ENCODE assay signal across 17 mouse cellular contexts in the genomic region with DNA sequence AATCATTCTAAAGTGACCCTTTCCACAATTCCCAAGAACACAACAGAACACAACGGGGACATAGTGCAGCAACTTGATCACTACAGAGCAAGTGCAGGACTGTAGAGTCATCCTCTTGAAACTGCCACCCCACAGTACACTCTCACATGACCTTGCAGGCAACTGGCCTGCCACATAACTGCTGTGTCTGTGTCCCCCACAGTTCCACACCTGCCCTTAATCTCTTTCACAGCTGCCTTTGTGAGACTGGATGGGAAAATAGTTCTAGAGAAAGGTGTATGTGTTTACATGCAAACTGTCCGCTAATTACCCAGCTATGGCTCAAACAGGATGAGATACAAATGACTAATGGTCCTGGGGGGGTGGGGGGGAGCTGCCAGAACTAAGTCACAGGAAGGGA.
A peak's percentile ranks its signal among the peaks of the same experiment; 100 is the strongest.
DNase-seq lines count a peak whose midpoint lies in the region; ATAC-seq and TF ChIP-seq lines count a peak whose summit lies in the region.
"Had no signal": no experiment of that assay in that cellular context is flagged by ENCODE, and none has a peak within 500 bp of the region (broad histone marks: within the 10 kb centered on the region; RNA-seq: fewer than 3 reads in every experiment).

No protein-coding gene starts in this region.

- no peak overlapping the region for H3K4me2 ChIP-seq in heart, embryonic 11.5 days
- no peak overlapping the region for H3K4me2 ChIP-seq in lung, embryonic 16.5 days (ENCODE audit: low read depth, low read length)
- H3K4me2 ChIP-seq: neural tube, embryonic 12.5 days had no signal

- no peak overlapping the region for H3K4me3 ChIP-seq in heart, embryonic 11.5 days (ENCODE audit: low read depth, low read length)
- H3K4me3 ChIP-seq in lung, embryonic 16.5 days (ENCODE audit: low read length) = no peak overlapping the region
- no peak overlapping the region for H3K4me3 ChIP-seq in ES-E14 (ENCODE audit: insufficient read depth in 1 of 2, low read depth in 1 of 2, low read length in 2 of 2, poor library complexity in 1 of 2, severe bottlenecking in 1 of 2)
- H3K4me3 ChIP-seq in embryonic facial prominence, embryonic 10.5 days = no peak overlapping the region
- H3K4me3 ChIP-seq: heart, embryonic 13.5 days; neural tube, embryonic 12.5 days had no signal

- peaks cover 25% of the 10 kb centered on the region for H3K4me1 ChIP-seq in heart, embryonic 11.5 days (ENCODE audit: control insufficient read depth, insufficient read depth, low read length)
- H3K4me1 ChIP-seq in lung, embryonic 16.5 days (replicated peaks; ENCODE audit: control insufficient read depth, insufficient read depth, low read length) = peaks cover 28% of the 10 kb centered on the region
- peaks cover 0 to 8% of the 10 kb centered on the region in 2 experiments; a peak in 1 of 4 replicates for H3K4me1 ChIP-seq in ES-E14 (ENCODE audit: control insufficient read depth in 2 of 2, insufficient read depth in 2 of 2, low read length in 2 of 2, poor library complexity in 1 of 2)
- peaks cover 31% of the 10 kb centered on the region for H3K4me1 ChIP-seq in embryonic facial prominence, embryonic 10.5 days

- in situ Hi-C loops in ES-E14 (cut with MboI; ENCODE audit: low sequenced_read_pairs in 2 of 2, unreplicated experiment in 2 of 2) = no loop called here

- 45% methylated on average over 2 of the region's 2 CpGs for WGBS in heart, embryonic 11.5 days (ENCODE audit: insufficient replicate concordance)
- 68% methylated on average over 2 of the region's 2 CpGs for WGBS in lung, embryonic 16.5 days
- 60% methylated on average over 2 of the region's 2 CpGs for WGBS in embryonic facial prominence, embryonic 10.5 days

- peak; percentile 91 for DNase-seq in heart, adult 11 months
- no peak for DNase-seq in lung, postnatal 36 days
- DNase-seq in ES-E14 (ENCODE audit: low read depth, low spot score) = no peak
- DNase-seq in embryonic facial prominence, embryonic 10.5 days (ENCODE audit: low spot score) = no peak
- no peak for DNase-seq in urinary bladder, adult 18-20 months (ENCODE audit: low spot score in 2 of 2)
- DNase-seq: adrenal gland, adult 8-10 months; cerebellum, adult 9-10 months; gastrocnemius, postnatal 14 days; kidney, adult 18-20 months; kidney, postnatal 36 days had no signal

- H3K27ac ChIP-seq in heart, embryonic 11.5 days (ENCODE audit: low read depth, low read length) = no peak overlapping the region
- H3K27ac ChIP-seq in lung, embryonic 16.5 days (ENCODE audit: low read length) = peak overlapping the region; percentile 56; the same call in 1 of the 2 replicates
- no peak overlapping the region for H3K27ac ChIP-seq in ES-E14 (ENCODE audit: insufficient read depth, low read depth, low read length, poor library complexity, severe bottlenecking)
- H3K27ac ChIP-seq in embryonic facial prominence, embryonic 10.5 days (replicated peaks) = 0 out of 2 replicates have a peak overlapping the region, but pooled peaks have one; percentile 66
- H3K27ac ChIP-seq: liver, embryonic 14.5 days; neural tube, embryonic 12.5 days had no signal

- ATAC-seq in heart, embryonic 11.5 days (replicated peaks; ENCODE audit: insufficient number of reproducible peaks, low FRiP score, low TSS enrichment) = no peak
- ATAC-seq in lung, embryonic 16.5 days (ENCODE audit: low read depth) = no peak
- ATAC-seq: CD4-positive, CD25-positive, alpha-beta regulatory T cell, adult 4 months had no signal

- H3K9me3 ChIP-seq in heart, embryonic 11.5 days (replicated peaks; ENCODE audit: control insufficient read depth, low read length) = no peaks in the 10 kb centered on the region
- H3K9me3 ChIP-seq in lung, embryonic 16.5 days (ENCODE audit: control insufficient read depth, low read length) = no peaks in the 10 kb centered on the region
- H3K9me3 ChIP-seq in ES-E14 (ENCODE audit: control insufficient read depth, insufficient read depth, low read depth, low read length) = no peaks in the 10 kb centered on the region
- H3K9me3 ChIP-seq in embryonic facial prominence, embryonic 10.5 days = no peaks in the 10 kb centered on the region
- H3K9me3 ChIP-seq: heart, embryonic 13.5 days; neural tube, embryonic 12.5 days had no signal

- H3K9ac ChIP-seq in heart, embryonic 11.5 days (ENCODE audit: low read depth, low read length) = no peak overlapping the region
- no peak overlapping the region for H3K9ac ChIP-seq in lung, embryonic 16.5 days (ENCODE audit: low read length)
- no peak overlapping the region for H3K9ac ChIP-seq in ES-E14 (ENCODE audit: insufficient read depth, low read depth, low read length, poor library complexity, severe bottlenecking)
- H3K9ac ChIP-seq: liver, embryonic 14.5 days; neural tube, embryonic 12.5 days had no signal

- H3K27me3 ChIP-seq in heart, embryonic 11.5 days (ENCODE audit: control insufficient read depth, insufficient read depth, low read length) = no peaks in the 10 kb centered on the region
- no peaks in the 10 kb centered on the region for H3K27me3 ChIP-seq in lung, embryonic 16.5 days (ENCODE audit: control insufficient read depth, insufficient read depth, low read depth, low read length)
- H3K27me3 ChIP-seq in embryonic facial prominence, embryonic 10.5 days (replicated peaks; ENCODE audit: low read depth, poor library complexity, severe bottlenecking) = no peaks in the 10 kb centered on the region
- H3K27me3 ChIP-seq: heart, embryonic 13.5 days; neural tube, embryonic 12.5 days; Patski had no signal

- no peaks in the 10 kb centered on the region for H3K36me3 ChIP-seq in heart, embryonic 11.5 days (ENCODE audit: control insufficient read depth, insufficient read depth, low read length)
- H3K36me3 ChIP-seq in lung, embryonic 16.5 days (ENCODE audit: control insufficient read depth, insufficient read depth, low read length) = no peaks in the 10 kb centered on the region
- H3K36me3 ChIP-seq in ES-E14 (ENCODE audit: control insufficient read depth, insufficient read depth, low read length, poor library complexity, severe bottlenecking) = no peaks in the 10 kb centered on the region
- no peaks in the 10 kb centered on the region for H3K36me3 ChIP-seq in embryonic facial prominence, embryonic 10.5 days (replicated peaks)
- H3K36me3 ChIP-seq: heart, embryonic 13.5 days; neural tube, embryonic 12.5 days had no signal

TF ChIP-seq in ES-E14, 5 proteins besides CTCF, POLR2A, EP300 and RAD21:
- TF ChIP-seq HCFC1 (IDR thresholded peaks at IDR 0.05; ENCODE audit: borderline replicate concordance, insufficient read depth, low read length) = no peak
- TF ChIP-seq MAFK (IDR thresholded peaks at IDR 0.05; ENCODE audit: insufficient read depth, low read depth, low read length) = 0 out of 2 replicates have a peak, but pooled peaks have one; percentile 18

Comparison
In these comparisons a context has a peak if more than half of its experiments do, and no peak if none do; other contexts are left out.
1. H3K27ac ChIP-seq: peak in lung, embryonic 16.5 days (single experiment) and embryonic facial prominence, embryonic 10.5 days (single experiment); none in heart, embryonic 11.5 days (single experiment) and ES-E14 (single experiment).